Mouse (Mus musculus): ENCODE data around the gene Isoc2a.
"Not testable (repeated sequence)": the region's sequence is repeated elsewhere in the genome, so short reads cannot be mapped to it uniquely, and the experiment has no call there.

Gene Isoc2a

DNA sequence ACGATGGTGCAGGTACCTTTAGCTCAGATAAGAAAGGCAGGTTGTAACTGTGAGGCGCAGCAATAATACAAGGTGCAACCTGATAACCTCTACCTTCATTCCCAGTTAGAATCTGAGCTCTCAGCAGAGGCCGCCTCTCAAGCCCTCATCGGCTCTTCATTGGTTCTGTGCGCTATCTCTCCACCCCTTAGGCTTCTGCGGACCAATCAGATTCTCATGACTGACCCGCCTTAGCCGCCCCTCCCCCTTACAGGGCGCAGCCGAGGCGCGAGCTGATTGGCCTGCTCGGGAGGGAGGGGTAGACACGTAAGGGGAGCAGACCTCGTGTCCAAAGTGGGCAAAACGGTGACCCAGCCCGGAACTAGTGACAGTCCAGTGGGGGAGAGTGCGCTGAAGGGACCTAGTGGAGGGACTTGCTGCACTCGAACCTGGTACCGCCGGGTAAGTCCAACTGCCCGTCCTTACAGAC, at the start of gene Isoc2a:
Gene Isoc2a (plus strand): TSS at position 401 of the 469 bp plus-strand sequence.
- DNase-seq: peak; percentile 82

DNA sequence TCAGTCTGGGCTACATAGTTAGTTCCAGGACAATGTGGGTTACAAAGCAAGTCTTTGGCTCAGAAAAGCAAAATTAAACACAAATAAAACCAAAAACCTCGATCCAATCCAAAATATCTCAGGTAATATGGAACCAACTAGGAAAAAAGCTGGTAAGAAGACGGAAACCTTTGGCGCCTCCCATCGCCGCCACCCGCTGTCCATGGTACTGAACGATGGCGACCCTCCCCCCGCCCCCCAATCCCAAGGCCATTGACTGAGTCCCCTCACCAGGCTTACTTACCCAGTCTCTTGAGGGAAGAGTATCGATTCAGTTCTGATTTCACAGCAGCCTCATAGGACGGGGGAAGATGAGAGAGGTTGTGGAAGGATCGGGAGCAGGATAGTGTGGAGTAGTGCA, 46.5 kb upstream of the Isoc2a start:
- no peak for DNase-seq

DNA sequence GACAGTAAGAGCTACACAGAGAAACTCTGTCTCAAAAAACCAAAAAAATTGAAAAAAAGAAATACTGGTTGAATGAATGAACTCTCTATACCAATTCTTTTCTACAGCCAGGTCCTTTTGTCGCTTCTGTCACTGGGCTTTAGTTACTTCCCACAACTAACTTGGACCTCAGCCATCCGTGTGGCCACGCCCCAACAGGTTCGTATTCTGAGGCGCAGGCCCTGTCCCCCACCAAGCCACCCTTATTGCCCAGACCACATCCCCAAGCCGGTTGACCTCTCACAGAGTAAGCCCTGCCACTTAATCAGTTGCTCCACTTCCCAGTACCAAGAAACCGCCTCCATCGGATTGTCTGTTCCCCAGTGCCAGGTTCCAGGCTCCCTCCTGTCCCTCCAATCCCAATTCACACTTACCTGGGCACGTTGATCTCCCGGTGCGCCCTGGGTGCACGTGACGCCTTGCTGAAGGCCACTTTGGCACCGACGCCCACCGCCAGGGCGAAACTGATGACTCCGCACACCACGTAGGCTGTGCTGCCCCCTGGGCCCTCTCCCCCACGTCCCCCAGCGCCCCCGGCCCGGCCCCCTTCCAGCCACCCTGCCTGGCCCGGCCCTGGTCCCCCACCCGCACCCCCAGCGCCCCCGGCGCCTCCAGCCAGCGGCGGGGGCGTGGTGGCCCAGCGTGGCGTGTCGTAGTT, 41.2 kb upstream of the Isoc2a start:
- DNase-seq: no peak

DNA sequence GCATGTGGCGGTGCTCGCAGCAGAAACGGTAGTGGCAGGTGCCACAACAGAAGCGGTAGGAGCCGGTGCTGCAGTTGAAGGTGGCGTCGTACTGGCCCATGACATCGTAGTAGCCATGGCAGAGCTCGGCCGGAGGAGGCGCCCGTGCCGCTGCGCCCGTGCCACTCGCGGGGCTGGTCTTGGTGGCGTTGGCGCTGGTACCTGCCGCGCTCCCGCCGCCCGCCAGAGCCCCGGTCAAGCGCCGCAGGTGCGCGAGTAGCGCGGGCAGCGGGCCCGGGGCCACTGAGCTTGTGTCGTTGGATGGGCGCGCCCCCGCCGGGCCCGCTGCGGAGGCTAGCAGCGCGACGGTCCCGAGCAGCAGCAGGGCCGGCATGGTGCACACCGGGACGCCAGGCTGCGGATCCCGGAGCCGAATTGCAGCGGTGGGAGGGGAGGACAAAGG, 40.6 kb upstream of the Isoc2a start:
- peak; percentile 59 for DNase-seq

DNA sequence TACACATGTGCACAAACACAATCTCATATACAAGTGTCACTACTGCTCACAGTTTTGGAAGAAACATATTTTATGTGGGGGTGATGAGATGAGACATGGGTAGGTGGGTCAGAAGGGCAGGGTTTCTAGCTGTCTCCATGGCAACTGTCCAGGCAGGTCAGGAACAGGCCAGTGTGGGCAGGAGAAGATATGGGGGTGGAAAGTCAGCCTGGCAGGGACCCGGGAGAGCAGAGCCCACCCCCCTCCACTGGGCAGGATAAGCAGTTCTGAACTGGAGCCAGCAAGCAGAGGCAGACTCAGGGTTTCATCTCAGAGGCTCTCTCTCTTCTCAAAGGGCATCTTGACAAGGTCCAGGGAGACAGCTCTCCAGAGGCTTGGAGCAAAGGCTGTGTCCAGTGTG, 39.3 kb upstream of the Isoc2a start:
- DNase-seq: no peak

DNA sequence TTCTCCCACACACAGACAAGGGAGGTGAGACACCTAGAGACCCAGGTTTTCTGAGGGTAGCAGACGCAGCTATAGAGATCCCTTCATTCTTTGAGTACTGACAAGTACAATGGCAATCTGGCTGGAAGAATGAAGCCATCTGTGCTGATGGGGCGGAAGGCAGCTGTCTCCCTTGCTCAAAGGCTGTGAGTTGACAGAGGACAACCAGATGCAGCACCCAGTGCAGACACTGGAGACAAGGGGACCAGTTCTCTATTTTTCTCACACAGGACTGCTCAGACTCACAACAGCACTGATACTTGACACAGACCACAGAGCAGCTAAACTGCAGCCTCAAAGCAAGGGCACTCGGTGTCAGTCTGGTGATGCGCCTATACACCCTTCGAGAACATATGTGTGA, 34.9 kb upstream of the Isoc2a start:
- DNase-seq: peak; percentile 60

DNA sequence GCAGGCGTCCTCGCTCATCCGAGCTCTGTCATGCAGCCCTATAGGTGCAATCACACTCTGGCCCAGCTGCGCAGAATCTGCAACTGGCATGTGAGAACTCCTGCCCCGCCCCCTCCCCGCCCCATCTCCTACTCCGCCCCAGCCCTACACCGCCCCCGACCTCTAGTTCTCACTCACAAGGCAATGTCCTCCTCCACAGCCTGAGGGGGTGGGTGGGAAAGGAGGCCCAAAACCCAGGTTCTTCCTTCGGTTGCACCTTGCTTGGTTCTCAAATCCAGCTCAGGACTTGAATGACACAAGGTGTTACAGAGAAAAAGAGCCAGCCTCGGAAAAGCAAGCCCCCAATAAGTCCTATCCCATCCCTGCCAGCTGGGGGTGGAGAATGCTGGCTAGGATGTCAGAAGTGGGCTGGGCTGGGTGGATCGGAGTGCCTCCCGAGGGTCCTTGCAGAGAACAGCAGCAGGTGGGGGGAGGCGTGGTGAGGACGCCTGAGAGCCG, 34.3 kb upstream of the Isoc2a start:
- peak; percentile 55 for DNase-seq

DNA sequence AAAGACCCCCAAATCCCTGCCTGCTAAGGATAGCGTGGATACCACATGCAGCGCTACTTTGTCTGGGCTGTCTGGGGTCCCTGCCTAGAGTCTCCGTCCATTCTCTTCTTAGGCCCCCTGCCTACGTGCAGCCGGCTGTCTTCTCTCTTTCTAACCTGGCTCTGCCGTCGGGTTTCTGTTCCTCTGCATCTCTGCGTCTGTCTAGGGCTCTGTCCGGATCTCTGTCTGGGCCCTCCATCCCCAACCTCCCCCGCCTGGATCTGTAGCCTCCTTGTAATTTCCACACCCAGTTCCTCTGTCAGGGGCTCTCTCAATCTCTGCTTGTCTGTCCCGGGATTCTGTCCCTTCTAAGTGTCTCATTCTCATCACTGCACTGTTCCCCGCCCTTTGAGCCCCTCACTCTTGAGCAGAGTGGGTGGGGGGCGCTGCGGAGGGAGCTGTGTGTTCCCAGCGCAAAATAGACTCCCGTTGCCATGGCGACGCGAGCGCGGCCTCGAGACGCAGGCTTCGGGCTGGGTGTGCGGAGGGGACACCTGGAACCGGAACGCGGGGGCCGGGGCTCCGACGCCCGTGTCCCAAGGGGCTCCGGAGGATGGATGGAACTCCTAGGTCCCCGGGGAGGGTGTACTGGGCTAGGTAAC, 33.2 kb upstream of the Isoc2a start:
- DNase-seq: peak; percentile 86

DNA sequence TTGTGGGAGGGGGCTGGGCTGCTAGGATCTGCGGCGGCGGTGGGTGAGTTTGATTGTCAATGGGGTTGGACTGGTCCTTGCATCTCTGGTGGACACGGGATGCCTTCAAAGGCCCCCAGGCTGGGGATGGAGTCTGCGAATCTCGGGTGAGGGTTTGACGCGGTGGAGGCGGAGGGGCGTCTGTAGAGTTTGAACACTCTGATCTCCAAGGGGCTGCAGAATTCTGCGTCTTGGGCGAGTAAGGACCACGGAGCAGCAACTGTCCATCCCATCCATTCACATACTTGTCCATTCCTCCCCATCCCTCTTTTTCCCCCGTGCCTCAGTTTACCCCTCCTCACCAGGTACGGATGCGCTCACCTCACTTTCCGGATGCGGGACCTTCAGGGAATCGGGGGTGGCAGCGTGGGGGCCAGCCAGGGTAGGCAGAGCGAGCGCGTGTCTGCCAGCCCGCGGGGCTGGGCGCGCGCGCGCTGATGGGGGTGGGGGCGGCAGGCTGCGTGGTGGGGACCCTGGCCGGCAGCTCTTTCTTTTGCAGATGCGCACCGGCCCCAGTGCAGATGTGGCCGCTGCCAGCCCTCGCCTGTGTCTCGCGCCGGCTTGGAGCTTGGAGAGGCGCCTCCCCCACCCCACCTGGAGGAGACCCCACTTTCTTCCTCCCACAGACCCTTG, 32.6 kb upstream of the Isoc2a start, which contains the start of gene Shisa7:
Gene Shisa7 (minus strand): TSS at position 452 of the 672 bp plus-strand sequence.
- DNase-seq: no peak

DNA sequence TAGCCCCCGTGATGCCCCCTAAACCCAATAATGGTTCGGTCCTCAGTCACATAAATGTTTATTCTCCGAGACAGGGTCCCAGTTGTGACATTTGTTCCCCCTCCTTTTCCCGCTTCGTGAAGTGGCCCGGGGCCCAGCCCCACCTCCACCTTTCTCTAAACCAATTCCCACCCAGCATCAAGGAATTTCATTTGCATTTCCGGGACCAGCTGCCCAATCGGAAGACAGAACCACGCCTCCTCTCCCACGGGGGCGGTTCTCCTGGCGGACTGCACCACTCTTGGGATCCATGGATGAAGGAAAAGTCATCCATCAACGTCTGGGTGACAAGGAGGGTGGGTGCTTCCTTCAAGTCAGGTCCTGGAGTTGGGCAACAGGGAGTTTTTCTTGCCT, 32.0 kb upstream of the Isoc2a start:
- DNase-seq: peak; percentile 92

DNA sequence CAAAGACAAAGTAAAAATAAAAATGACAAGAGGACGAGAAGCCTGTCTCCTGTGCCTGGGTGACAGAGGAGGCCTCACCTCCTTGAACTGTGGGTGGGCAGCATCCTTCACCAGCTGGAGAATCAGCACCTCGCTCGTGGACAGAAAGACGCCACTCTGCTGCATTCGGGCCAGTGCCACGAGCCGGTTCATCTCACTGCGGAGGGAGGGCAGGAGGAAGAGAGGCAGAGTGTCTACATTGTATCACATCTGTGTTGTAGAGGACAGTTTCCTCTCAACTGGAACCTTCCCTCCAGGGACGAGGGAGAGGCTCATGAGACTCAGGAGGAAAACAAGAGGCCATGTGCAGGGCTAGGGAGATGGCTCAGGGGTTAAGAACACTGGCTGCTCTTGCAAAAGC, 27.6 kb upstream of the Isoc2a start:
- DNase-seq: no peak

DNA sequence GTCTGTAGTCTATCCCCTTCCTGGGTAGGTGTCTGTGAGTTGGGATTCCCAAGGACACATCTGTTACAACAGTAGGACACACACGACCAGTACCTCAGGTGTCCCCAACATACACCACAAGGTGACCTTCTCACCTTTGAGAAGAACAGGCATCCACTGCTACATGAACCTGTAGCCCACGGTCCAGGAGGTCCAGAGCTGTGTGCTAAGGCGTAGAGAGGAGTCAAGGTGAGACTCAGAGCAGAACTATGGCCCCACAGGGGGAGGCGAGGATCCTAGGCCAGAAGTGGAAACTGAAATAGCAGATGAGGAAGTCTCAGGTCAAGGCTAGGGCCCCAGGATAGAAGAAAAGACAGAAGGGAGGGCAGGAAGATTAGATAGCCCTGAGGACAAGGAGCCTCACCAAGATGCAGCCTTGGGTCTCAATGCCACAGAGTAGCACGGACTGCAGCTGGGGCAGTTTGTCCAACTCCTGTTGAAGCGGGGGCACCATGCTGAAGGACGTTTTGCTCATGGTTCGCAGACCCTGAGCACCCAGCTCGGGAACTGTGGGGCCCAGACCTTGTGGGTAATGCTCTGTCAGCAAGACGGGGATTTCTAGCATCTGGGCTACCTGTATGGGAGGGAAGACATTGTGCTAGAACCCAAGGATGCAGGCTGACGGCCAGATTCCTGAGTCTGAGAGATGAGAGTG, 26.2 kb upstream of the Isoc2a start:
- DNase-seq: no peak

DNA sequence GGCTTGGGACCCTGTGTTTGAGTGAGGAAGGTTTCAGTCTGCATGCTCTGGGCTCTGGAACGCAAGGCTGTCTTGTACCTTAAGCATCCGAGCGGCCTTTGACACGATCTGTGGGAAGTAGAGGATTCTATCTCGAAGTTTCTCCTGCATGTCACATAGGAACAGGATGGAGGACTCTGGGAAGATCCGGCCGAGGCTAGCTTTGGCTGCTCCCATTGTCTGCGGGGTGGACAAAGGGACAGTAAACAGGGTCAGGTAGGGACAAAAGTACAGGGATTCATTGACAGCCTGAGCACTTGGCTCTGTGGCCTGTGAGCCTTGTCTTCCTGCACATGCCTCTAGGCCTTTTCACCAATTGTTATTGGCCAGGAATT, 25.7 kb upstream of the Isoc2a start:
- no peak for DNase-seq

DNA sequence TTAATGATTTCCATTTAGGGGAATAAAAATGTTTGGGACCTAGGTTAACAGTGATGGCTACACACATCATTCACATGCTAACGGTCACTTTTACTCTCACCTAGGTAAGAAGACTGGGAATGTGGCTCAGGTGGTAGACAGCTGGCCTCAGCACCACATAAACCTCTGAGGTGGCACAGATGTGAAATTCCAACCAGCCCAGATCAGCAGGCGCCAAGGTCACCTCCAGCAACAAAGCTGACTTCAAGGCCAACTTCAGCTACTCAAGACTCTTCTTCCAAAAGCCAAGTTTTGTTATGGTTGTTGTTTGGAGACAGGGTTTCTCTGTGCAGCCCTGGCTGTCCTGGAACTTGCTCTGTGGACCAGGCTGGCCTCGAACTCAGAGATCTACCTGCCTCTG, 23.3 kb upstream of the Isoc2a start:
- DNase-seq: no peak

DNA sequence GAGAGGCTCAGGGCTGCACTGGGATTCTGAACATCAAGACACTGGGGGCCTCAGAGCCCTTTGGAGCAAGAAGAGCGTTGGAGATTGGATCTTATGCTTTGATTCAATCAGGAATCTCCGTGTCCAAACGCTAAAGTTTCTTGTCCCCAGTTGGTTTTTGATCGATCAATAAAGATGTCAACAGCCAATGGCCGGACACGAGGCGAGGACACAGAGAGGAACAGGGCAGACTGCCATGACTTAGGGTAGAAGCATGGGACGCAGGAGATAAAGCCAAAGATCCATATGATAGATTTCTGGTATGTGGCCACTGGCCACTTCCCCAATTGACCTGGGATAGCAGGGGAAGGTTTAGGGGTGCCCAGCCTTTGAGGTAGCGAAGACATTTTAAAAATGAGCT, 20.4 kb upstream of the Isoc2a start:
- DNase-seq: no peak

DNA sequence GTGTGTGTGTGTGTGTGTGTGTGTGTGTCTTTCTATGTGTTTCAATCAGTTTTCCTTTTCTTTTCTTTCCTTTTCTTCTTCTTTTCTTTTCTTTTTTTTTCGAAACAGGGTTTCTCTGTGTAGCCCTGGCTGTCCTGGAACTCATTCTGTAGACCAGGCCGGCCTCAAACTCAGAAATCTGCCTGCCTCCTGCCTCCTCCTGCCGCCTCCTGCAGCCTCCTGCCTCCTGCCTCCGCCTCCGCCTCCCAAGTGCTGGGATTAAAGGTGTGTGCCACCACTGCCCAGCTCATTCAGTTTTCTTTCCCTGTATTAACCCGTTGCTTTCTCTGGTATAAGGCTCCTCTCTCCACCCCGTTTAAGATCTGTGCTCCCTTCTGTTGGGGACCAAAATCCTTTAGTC, 19.6 kb upstream of the Isoc2a start:
- no peak for DNase-seq

DNA sequence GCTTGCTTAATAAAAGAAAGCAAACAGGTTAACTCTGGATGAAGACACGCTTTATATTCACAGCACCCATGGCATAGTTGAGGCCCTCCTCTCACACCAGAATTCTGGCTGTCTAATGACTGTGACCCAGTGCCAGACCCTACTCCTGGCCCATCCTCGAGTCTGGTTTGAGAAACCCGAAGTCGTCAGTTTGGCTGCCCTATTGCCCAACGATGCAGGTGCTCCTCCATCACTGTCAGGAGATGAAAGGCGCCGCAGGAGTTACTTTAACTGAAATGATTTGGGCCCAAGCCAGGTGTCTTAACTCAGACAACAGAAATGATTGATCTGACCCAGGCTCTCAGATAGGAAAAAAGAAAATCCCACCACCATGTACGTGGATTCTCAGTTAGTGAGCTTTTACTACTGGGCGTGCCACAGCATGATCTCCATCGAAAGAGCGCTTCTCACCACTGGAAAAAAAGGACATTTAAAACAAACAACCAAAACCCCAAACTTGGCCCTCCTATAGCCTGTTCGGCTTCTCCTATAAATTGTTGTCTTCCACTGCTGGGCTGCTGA, 17.5 kb upstream of the Isoc2a start:
- DNase-seq: no peak

DNA sequence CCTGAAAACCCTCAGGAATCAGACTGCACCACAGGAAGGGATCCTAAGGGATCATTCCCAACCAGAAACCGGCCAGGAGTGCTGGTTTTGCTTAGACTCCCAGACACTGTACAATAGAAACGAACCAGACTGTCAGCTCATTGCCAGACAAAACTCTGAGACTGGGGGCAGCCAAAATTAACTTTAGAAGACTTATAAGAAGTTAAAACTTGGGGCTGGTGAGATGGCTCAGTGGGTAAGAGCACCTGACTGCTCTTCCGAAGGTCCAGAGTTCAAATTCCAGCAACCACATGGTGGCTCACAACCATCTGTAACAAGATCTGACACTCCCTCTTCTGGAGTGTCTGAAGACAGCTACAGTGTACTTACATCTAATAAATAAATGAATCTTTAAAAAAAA, 16.0 kb upstream of the Isoc2a start:
- not testable (repeated sequence) for DNase-seq

DNA sequence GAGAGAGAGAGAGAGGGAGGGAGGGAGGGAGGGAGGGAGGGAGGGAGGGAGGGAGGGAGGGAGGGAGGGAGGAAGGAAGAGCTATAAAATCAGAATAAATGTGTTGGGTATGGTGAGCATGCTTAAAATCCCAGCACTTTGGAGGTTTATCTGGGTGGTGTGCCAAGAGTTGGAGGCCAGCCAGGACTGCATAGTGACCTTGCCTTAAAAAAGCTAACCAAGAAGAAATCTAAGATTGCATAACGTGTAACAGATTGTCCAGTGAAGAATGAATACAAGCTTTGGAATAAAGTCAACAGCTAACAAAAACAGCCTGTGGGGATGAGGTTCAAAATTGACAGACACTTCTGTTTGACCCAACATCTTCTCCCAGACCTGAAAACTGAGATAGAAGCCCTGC, 13.9 kb upstream of the Isoc2a start:
- DNase-seq: no peak

DNA sequence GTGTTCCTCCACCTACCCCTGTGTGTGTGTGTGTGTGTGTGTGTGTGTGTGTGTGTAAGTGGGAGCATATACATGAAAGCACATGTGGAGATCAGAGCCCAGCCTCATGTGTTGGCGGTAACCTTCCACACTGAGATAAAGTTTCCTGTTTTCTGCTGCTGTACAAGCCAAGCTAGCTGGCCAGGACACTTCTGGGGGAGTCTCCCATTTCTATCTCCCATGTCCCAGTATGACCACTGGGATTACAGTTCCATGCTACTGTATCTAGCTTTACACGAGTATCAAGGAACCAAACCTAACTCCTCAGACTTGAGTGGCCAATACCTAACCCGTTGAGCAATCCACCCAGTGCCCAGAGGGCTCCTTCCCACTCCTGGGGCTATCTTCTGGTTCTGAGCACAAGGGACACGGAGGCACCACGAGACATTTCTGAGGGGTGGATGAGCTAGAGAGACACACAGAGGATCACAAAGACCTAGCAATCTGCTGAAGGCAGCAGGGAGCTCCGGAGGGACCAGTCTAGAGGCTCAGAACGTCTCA, 13.3 kb upstream of the Isoc2a start:
- DNase-seq: no peak

DNA sequence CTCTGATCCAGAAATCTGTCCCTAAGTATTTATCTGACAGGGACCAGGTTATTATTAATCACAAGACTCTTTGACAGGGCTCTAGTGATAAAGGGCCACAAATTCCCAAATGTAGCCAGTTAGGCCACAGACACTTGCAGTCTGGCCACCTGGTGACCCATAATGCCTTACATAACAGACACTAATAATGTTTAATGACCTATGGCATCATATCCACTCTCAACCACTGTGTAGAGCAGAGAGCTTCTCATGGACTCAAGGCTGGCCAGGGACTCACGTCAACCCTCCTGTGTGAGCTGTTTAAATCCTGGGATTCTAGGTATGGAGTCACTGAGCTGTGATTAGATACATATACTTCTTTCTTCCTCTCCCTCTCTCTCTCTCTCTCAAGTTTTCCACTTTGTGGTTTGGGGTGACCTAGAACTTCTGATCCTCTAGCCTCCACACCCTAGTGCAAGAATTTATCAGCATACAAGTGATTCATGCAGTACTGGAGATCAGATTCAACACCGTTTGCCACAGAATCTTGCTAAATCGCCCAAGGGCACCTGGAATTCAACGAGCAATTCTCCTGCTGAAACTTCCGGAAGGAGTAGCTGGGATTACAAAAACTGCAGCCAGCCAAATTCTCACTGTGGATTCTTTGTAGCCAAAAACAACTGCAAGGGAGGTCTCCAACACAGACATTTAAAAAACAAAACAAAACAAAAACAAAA, 12.7 kb upstream of the Isoc2a start:
- DNase-seq: no peak

DNA sequence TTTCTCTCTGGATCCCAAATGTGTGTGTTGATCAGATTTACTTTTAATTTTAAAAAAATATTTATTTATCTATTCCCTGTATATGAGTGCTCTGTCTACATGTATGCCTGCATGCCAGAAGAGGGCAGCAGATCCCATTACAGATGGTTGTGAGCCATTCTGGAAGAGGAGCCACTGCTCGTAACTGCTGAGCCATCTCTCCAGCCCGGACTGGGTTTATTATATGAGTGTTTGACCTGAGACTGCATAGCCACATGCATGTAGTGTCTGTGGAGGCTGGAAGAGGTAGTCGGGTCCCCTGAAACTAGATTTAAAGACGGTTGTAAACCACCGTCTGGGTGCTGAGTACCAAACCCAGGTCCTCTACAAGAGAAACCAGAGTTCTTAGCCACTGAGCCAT, 11.9 kb upstream of the Isoc2a start:
- no peak for DNase-seq
